In the genomic region with DNA sequence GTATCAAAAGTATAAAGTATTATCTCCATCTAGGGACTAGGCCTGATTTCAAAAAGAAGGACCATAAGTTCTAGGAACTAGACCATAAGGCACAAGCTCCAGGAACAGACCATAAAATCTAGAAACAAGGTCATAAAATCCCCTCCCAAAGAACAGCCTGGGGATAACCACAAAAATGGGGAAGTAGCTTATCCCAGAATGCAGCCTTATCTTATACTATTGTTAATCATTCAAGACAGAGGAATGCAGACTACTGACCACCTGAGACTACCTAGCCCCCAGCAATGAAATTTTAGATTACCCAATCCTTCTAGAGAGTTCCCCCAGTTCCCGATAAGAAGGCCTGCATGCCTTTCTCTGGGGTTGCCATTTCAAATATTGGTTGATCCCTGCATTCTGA, we compare ENCODE assay signal across 25 mouse cellular contexts.
DNase-seq lines count a peak whose midpoint lies in the region; ATAC-seq and TF ChIP-seq lines count a peak whose summit lies in the region.
"Had no signal": no experiment of that assay in that cellular context is flagged by ENCODE, and none has a peak within 500 bp of the region (broad histone marks: within the 10 kb centered on the region; RNA-seq: fewer than 3 reads in every experiment).

No protein-coding gene starts in this region.

- DNase-seq in G1E (ENCODE audit: low spot score) = peak; percentile 22
- no peak for DNase-seq in adrenal gland, adult (ENCODE audit: inconsistent age in 2 of 2, low spot score in 1 of 2)
- DNase-seq in hindbrain, embryonic 10.5 days (ENCODE audit: low spot score) = no peak
- DNase-seq in frontal cortex, postnatal 25 days (ENCODE audit: low spot score in 2 of 2) = no peak
- DNase-seq: adrenal gland, adult 8-10 months; adrenal gland, postnatal 25 days; cerebellum, adult 18-20 months; cerebellum, adult 9-10 months; cerebellum, postnatal 14 days; gastrocnemius, adult 2 months; gastrocnemius, postnatal 14 days; heart, adult 18-20 months; kidney, adult 18-20 months; kidney, adult 9 months had no signal

- H3K27me3 ChIP-seq in G1E (ENCODE audit: insufficient read depth, low read length) = no peaks in the 10 kb centered on the region
- no peaks in the 10 kb centered on the region for H3K27me3 ChIP-seq in hindbrain, embryonic 10.5 days (ENCODE audit: insufficient read depth, poor library complexity, severe bottlenecking)
- H3K27me3 ChIP-seq: embryonic facial prominence, embryonic 13.5 days; forebrain, embryonic 13.5 days had no signal

- H3K4me3 ChIP-seq in G1E (ENCODE audit: low read depth, low read length) = no peak overlapping the region
- H3K4me3 ChIP-seq in hindbrain, embryonic 10.5 days = no peak overlapping the region
- H3K4me3 ChIP-seq: embryonic facial prominence, embryonic 13.5 days; erythroblast, embryonic 14.5 days; forebrain, embryonic 13.5 days; gastrocnemius, adult 2 months had no signal

- WGBS in hindbrain, embryonic 10.5 days = 88% methylated on average over 1 of the region's 1 CpGs

- no peak for TF ChIP-seq CTCF in G1E (IDR thresholded peaks at IDR 0.05; ENCODE audit: low read depth, low read length)

- no peaks in the 10 kb centered on the region for H3K9me3 ChIP-seq in G1E (replicated peaks)
- no peaks in the 10 kb centered on the region for H3K9me3 ChIP-seq in hindbrain, embryonic 10.5 days
- H3K9me3 ChIP-seq: embryonic facial prominence, embryonic 13.5 days; forebrain, embryonic 13.5 days had no signal

- H3K27ac ChIP-seq in hindbrain, embryonic 10.5 days = no peak overlapping the region
- H3K27ac ChIP-seq: embryonic facial prominence, embryonic 13.5 days; forebrain, embryonic 13.5 days; gastrocnemius, adult 2 months; hindbrain, embryonic 14.5 days; hindbrain, postnatal 0 days had no signal

- no peaks in the 10 kb centered on the region for H3K36me3 ChIP-seq in G1E (replicated peaks)
- no peaks in the 10 kb centered on the region for H3K36me3 ChIP-seq in hindbrain, embryonic 10.5 days
- H3K36me3 ChIP-seq: embryonic facial prominence, embryonic 13.5 days had no signal

- H3K4me1 ChIP-seq in G1E (ENCODE audit: insufficient read depth, low read depth, low read length) = peaks cover 69% of the 10 kb centered on the region
- H3K4me1 ChIP-seq in hindbrain, embryonic 10.5 days (replicated peaks) = no peaks in the 10 kb centered on the region
- H3K4me1 ChIP-seq: embryonic facial prominence, embryonic 13.5 days; forebrain, embryonic 13.5 days had no signal

- peak; percentile 75 for ATAC-seq in G1E (ENCODE audit: extremely low read depth, insufficient number of reproducible peaks, low FRiP score, poor library complexity, severe bottlenecking)
- ATAC-seq in common myeloid progenitor, adult 5-6 weeks (replicated peaks; ENCODE audit: low read depth, poor library complexity, severe bottlenecking) = peak; percentile 81
- peak; percentile 50 for ATAC-seq in megakaryocyte, adult 5-6 weeks (ENCODE audit: poor library complexity, severe bottlenecking)
- ATAC-seq: CD4-positive, CD25-positive, alpha-beta regulatory T cell, adult 4 months; forebrain, embryonic 13.5 days; forebrain, embryonic 16.5 days; hindbrain, postnatal 0 days; inflammation-experienced regulatory T-cells, adult 6 months; intestine, embryonic 16.5 days had no signal
